Mouse (Mus musculus): ENCODE measurements at regions not wholly inside any gene's neighbourhood (a gene's known extent, or its start where the extent isn't known, plus 50 kb on each side); places are given as distances from the start of the nearest gene placed in this dataset.

DNA sequence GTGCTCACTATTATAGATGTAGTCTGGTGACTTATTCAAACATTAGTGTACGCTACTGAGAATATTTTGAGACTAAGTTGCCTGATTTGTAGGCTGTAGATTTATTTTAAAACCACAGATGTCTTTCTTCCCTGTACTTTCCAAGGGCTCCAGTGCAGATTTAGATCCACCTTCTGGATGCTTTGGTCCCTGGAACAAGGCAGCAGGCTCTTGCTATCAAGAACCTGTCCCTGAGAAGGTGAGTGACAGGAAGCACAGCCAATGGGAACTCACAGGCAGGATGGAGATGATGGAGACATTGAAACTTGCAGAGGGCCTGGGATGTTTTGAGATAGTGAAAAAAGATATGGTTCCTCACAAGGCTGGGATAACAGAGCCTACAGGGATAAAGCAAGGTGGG lies 70.0 kb upstream of the Sox4 start:
- no peak for DNase-seq (ENCODE audit: inconsistent age in 2 of 2, low spot score in 1 of 2)

DNA sequence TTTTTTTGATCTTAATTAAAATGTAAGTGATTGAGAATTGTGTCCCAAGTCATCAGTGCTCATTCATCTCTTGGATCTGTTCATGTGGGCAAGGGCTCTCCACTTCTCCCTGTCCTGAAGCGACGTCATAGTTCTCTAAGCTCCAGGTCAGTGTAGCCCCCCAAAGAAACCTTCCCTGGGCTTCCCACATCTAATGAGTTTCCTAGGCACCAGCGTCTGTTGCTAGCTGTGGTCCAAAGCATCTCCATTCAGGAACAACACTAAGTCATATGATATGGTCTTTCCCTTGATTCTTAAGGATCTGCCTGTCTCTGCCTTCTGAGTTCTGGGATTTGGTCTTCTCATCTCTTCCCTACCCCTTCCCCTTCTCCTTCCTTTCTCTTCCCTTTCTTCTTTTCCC lies 66.3 kb upstream of the Sox4 start:
- DNase-seq (ENCODE audit: inconsistent age in 2 of 2, low spot score in 1 of 2) = no peak

DNA sequence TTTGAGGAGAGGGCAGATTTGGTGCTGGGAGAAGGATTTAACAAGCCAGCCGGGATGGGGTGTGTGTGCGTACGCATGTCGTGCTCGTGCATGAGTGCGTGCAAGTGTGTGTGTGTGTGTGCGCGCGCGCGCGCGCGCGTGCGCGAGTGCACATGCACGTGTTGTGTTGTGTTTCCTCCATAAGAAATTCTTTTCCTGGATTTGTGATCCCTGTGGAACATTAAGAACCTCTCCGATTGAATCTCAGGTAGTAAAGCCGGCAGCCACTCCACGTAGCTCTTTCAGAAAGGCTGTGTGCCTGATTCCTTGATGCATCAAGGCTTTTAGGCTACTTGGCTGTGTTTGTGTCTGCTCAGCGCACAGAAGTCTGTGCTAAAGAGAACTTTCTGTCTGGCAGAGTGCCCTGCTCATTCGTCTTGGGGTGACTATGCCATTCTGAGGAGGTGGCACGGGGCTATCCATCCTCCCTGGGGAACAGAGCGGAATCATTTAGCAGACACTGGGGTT lies 62.7 kb upstream of the Sox4 start:
- no peak for DNase-seq (ENCODE audit: inconsistent age in 2 of 2, low spot score in 1 of 2)

DNA sequence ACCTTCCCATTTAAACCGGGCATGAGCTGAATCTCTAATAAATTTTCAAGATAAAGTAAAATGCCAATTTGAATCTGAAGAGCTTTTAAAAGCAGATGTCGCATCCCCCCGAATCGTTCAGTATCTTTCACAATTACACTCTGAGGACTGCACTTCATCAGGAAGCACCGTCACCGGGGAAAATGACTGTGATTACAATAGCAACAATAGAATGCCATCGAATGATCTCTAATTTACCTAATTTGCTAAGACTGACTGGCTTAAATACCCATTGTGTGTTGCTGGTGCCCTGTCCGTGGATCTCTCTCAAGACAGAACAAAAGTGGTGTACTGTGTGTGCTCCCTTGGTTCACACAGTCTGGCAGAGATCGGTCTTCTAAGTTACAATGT lies 62.1 kb upstream of the Sox4 start:
- peak in 1 of 2 experiments; percentile 29 for DNase-seq (ENCODE audit: inconsistent age in 2 of 2, low spot score in 1 of 2)

DNA sequence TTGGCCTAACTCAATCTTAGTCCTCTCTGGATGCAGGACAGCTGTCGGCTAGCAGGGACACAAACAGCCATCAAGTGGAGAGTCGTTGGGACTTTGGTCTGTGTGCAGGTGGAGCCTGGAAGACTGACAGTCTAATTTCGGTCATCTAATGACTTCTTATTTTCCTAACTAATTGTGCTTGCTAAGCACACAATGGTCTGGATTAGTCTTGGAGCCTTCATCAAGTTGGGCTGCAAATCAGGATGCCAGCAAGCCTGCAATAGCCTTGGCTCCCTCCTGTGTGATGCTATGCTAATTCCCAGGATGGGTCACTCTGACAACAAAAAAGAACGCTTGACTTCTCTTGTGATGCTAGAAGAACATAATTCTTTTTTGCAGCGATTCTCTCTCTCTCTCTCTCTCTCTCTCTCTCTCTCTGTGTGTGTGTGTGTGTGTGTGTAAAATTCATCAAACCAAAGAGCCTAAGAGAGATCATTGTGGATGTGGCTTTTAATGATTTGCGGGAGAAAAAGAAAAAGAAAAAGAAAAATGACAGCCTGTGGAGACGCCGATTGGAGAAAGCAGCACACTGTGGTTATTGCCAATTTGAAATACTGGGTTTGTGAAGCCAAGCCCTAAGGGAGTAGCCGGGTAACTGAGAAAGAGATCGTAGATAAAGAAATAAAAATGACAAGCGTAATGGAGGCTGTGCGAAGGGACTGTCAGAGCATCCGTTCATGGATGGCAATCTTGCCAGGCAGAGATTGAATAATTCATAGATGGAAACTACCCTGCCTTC lies 61.5 kb upstream of the Sox4 start:
- DNase-seq (ENCODE audit: inconsistent age in 2 of 2, low spot score in 1 of 2) = no peak

DNA sequence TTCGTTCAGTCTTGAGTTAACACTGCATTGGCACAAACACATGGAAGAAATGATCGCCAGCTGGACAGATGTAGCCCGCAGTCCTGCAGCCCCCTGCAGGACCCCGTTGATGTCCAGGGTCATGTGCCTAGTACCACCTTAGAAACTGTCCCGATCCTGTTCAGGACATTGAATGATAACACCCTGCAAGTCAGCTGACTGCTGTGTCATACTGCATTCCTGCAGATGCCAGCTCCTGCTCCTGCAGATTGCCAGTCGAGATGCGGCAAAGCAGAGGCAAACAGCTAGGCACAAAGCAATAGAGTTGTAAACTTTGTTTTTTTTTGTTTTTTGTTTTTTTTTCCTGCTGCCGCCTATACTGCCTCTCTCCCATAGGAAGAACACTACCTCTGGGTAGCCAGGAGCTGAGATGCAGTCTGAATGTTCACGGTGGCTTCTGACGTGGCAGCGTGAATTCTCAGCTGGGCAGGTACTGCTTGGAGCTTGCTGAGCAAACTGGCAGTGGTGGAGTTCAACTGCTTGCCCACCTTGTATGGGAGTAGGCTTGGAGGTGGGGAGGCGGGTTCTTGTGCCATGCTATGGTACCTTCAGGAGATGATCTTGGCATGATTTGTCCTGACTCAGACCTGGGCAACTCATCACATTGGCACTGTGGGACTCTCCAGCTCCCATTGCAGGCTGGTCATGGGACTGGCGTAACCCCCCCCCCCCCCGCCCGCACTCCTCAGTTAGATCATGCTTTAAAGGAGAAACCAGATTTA lies 60.7 kb upstream of the Sox4 start:
- peak in 1 of 2 experiments; percentile 24 for DNase-seq (ENCODE audit: inconsistent age in 2 of 2, low spot score in 1 of 2)

DNA sequence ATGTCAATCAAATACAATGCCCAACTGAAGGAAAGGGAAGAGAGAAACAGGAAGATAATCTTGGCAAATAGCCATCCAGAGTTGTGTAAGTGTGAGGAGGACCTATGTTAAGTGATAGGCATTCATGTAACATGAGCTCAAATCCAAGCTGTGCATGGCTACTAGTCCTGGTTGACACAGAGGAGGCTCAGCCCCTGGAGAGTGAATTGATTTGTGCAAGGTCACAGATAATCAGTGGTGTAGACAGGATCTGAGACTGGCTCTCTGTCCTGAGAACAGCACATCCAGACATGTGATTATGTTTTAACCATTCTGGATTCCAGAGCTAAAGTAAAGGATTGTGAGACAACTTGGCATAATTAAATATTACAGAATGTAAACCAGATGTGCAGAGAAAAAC lies 53.0 kb upstream of the Sox4 start:
- DNase-seq (ENCODE audit: inconsistent age in 2 of 2, low spot score in 1 of 2) = no peak
